Mouse (Mus musculus) retina, embryonic 14.5 days (tissue): ENCODE measurements around the gene Nek8.
"Not testable (repeated sequence)": the region's sequence is repeated elsewhere in the genome, so short reads cannot be mapped to it uniquely, and the experiment has no call there.

Experiments used
- DNase-seq: peaks from one replicate; pipeline ENCODE4 v3.0.0-alpha.2; 2015; ENCODE audit warnings: low spot score

The Nek8 gene

DNA sequence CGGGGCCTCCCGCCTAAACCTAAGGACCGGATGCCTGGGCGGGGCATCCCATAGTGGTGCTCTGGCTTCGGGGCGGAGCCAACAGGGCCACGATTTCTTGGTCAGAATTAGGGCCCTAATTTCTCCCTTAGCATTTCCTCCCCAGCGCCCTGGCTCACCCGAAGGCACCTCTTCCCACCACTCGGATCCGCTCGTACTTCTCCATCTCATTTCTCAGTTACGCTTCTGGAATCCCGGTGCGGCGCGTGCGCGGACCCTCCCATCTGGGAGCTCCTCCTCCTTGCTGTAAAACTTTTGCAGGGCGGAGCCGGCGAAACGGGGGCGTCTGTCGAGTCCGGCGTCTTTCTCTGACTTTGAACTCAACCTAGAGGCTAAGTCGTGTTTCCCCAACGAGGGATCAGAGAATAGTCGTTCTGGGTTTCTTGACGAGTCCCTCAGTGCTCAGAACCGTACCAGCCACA is at the start of gene Nek8, which contains the start of gene Tlcd1:
Nek8 (minus strand) TSS at position 274 of the 461 bp plus-strand sequence.
Tlcd1 (plus strand) TSS at position 310 of the 461 bp plus-strand sequence.
- peak; percentile 95 for DNase-seq

DNA sequence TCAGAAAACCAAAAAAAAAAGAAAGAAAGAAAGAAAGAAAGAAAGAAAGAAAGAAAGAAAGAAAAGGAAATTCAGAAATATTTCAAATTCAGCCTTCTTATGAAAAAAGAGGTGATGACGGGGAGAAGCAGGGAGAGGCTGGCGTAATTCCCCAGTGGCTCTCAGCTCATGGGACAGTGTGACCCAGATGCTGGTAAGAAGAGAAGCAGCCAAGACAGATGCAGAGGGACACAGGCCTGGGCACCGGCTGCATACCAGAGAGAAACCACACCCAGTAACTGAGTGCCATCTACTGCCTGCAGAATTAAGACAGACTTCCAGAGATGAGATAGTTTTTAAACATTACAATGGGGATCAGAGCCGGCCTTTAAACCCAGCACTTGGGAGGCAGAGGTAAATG is 47.1 kb upstream of the Nek8 start:
- no peak for DNase-seq

DNA sequence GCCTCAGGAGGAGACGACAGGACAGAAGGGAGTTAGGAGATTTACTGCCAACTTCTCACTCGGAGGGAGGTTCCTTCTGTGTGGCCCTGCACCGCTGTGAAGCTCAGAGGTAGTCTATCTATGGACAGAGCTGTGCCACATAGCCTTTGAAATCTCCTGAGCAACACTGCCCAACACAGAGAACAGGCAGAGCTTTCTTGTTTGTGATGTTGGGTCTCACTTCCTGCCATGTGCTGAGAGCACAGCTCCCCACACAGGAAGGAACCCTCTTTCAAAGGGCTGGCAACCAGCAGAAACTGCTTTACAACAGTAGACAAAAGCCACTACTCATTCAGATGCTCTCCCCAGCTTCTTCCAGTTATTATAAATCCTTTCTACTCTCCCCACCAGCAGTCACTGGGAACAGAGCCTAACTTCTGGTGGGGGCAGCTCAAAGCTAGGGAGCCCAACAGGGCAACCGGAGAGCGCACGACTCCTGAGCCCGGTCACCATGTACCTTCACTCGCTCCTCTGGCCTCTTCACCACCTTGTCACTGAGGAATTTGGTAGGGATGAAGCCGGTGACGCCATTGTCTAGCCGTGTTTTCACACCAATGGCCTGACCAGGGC is 39.3 kb upstream of the Nek8 start:
- DNase-seq: no peak

DNA sequence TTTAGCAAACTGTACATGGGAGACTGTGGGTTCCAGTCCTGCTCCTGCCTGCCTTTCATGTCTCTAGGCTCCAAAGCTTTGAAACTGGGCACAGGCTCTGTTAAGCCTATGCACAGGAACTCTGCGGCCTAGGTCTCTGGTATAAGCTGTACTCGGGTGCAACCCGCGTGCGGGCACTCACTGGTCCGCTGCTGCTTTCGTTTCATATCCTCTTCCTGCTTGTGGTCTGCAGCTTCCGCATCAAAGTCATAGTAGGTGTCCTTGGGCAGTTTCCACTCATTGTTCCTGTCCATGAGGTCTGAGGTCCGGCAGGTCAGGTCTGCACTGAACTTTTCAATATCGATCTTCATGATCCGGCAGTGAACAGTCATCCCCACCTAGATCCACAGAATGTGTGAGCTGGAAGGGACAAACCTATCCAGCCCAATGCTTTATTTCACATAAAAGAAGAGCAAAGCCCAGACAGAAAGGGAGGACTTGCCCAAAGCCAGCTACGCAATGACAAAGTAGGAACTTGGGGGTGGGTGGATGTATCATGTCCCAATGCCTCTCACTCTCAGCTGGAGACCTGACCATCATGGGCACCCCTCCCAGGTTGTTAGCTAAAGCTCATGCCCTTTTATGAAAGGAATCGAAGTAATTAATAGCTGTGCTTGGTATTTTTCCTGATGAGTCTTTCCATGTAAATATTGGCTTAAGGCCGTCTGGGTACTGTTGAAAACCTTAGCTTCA is 36.8 kb upstream of the Nek8 start:
- DNase-seq: no peak

DNA sequence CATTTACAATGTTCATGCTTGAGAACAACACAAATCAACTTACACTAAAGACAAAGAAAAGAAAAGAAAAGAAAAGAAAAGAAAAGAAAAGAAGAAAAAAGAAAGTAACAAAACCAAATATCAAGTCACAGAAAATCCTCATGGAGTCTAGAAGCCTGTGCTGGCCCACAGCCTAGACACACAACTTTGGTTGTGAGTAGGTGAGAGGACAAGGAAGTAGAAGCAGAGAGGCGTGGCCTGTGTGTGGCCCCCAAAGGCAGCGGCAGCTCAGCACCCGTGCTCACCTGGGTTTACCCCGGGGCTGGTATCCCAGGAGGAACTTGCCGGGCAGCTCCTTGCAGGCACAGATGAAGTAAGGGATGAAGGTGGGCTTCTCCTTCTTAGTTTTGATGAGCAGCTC is 35.0 kb upstream of the Nek8 start:
- no peak for DNase-seq

DNA sequence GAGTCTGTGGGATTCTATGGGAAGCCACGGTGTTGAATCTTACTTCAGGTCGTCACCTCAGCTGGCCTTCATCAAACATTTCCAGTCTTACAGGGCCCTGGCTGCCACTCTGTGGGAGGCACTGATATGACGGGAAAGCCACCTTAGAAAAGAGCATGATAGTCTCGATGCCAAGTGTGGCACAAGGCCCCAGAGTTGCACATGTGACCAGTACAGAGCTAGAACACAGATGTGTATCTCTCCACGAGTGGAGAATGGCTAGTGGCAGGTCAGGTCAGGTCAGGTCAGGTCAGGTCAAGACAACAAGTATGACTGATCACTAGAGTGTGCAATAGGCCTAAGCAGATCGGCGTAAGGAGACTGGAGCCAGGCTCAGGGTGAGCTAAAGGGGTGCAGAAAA is 34.1 kb upstream of the Nek8 start:
- no peak for DNase-seq

DNA sequence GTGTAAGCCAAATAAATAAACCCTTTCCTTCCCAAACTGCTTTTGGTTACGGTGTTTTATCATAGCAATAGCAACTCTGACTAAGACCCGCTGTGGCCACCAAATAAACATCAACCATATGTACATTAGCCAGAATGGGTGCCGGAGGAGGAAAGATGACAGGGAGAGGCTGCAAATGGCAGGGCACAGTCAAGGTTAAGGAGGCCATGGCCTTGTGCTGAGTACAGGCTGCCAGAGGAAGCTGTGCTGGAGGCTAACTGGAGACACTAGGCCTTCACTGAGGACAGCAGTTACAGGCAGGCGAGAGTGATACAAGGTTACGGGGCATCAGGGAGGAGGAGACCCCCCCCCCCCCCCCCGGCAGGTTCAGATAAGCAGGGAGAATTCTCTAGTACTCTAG is 33.4 kb upstream of the Nek8 start:
- DNase-seq: no peak

DNA sequence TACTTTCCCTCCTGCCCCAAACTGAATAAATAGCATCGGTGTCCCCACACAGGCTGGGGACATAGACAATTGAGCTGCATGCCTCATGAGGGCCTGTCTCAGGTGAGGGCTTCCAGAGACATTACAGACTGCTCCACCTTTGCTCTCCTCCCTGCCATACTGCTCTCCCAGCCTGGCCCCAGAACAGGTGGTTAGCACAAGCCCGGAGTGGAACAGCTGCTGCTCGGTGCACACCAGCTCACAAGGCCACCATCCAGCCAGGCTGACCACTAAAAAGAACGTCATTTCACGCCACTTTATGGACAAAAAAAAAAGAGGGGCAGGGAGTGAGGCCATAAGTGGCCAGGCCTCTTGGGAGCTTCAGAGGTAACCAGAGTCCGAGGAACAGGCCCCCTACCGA is 30.7 kb upstream of the Nek8 start:
- no peak for DNase-seq

DNA sequence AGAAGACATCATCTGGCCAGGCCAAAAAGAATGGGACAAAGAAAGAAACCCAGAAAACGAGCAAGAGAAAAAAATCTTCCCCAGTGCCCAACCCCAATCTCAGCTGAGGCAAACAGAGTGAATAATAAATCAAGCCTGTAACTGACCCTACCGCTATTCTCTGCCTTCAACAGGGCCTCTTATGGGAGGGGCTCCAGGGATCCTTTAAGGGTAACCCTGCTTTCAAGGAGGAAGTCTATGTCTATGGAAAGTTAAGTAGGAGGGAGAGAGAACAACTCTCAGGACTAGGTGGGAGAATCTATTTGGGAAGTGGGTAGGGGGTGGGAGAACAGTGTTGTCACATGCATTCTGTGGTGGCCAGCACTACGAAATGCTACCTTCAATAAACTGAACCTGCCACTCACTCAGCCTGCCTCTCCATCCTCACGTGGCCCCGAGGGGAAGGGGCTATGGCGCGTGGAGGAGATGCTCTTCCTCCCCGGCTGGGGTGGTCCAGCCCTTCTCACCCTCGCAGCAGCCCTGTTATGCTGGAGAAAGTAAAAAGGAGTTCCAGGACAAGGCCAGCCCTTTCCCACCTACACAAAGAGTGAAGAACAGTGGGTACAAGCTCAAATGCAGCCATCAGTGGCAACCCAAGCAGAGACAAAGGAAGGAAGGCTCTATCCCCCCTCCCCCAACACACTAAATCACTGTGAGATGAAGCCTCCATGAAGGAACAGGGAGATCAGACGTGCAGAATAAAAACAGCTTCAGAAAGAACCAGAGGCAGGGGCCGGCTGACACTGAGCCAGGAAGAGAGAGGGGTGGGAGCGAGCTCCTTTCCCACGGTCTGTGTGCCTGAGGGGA is 29.1 kb upstream of the Nek8 start:
- no peak for DNase-seq

DNA sequence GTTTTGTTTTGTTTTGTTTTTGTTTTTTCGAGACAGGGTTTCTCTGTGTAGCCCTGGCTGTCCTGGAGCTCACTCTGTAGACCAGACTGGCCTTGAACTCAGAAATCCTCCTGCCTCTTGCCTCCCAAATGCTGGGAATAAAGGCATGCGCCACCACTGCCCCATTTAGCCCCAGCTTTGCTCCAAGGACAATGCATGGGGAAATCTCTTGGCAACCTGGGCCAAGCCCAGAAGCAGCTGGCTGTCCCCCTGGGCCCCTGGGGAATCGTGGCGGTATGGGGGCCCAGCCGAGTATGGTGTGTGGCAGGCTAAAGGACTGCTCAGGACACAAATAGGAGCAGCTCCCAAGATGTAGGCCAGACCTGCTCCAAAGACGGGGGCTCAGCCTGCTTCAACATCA is 27.8 kb upstream of the Nek8 start:
- no peak for DNase-seq

DNA sequence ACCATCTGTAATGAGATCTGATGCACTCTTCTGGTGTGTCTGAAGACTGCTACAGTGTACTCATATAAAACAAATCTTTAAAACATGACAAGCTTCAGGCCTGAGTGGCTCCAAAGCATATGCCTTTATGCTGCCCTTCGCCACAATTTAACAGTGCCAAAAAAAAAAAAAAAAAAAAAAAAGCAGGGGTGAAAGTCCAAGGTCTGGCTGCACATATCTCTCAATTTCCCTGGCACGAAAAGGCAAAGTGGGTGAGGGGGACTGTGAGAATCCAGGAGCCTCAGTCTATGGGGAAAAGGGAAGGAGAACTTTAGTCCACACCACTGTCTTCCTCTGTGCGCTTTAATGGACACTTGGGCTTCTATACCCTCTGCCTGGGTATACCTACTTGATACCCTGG is 25.9 kb upstream of the Nek8 start:
- DNase-seq: no peak

DNA sequence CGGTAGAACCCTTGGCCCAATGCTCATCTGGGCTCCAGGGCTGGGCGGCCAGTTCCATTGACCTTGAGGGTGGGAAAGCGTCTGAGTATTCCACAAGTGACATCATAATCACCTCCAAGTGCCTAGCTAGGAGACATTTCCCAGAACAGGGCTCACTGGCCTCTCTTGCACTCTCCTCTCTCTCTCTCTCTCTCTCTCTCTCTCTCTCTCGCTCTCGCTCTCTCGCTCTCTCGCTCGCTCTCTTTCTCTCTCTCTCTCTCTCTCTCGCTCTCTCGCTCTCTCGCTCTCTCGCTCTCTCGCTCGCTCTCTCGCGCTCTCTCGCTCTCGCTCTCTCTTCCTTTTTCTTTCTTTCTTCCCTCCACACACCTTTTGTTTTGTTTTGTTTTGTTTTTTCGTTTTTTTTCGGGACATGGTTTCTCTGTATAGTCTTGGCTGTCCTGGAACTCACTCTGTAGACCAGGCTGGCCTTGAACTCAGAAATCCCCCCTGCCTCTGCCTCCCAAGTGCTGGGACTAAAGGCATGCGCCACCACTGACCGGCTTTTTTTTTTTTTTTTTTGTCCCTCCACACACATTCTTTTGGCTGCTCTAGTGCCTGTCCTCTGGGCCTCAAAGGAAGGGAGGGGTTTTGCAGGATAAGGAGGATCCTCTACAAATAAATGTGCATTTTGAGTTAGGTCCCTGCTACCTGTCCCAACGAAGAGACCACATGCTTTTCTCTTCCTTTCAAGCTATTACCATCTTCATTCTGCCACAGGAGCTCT is 18.8 kb upstream of the Nek8 start:
- DNase-seq: no peak

DNA sequence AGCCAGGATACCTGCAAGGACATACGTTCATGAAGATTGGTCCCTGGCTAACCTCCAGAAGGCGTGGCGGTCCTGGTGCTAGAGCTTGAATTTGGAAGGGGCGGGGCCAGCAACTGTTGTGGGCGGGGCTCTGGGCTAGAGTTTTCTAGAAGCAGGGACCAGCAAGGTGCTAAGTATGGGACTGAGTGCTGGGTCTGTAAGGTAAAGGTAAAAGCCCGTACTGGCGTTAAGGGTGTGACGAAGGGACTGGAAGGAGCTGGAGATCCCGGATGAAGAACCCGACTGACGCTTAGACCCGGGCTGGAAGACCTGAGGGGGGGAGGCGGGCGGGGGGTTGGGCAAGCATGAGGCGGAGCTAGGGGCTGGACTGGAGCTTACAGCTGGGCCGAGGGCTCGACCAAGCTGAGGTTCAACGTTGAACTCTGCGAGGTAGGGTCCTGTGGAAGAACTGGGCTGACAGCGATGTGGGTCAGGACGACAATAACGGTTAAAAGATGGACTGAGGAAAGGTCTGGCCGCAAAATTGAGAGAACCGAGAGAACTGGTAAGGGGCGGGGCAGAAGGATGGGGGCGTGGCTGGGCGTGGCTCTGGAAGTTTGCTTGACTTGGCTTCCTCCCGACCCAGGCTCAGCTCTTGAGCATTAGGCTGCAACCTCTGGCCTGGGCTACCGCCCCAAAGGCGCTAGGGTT is 18.1 kb upstream of the Nek8 start:
- peak; percentile 76 for DNase-seq

DNA sequence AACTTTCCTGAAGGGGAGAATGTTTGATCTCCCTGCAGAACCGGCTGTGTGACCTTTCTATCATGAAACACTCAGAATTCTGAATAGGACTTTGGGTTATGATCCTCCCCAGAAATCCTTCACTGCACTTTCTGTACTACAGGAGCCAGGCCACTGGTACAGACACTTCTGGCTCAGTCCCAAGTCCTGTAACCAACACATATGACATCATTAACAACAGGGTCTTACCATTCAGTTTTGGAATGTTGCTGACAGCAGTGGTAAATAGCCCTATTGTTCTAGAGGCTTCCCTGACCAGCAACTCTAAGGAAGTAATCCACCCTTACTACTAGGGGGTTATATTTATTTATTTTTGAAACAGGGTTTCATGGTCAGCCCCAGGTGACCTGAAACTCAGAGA is 16.6 kb upstream of the Nek8 start, which contains the start of gene Proca1:
Proca1 (plus strand) TSS at position 280 of the 400 bp plus-strand sequence.
- DNase-seq: no peak

DNA sequence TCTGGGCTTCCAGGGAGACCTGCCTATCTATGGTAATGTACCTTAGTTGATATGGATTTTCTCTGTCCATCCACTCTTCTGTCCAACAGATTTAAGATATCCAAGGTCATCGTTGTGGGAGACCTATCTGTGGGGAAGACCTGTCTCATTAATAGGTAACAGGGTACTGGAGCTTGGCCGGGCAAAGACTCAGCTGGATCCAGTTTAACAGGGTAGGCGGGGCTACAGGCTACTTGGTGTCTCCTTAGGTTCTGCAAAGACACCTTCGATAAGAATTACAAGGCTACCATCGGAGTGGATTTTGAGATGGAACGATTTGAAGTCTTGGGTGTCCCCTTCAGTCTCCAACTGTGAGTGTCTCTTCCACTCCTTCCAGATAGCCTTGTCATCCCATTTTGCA is 13.6 kb upstream of the Nek8 start:
- no peak for DNase-seq

DNA sequence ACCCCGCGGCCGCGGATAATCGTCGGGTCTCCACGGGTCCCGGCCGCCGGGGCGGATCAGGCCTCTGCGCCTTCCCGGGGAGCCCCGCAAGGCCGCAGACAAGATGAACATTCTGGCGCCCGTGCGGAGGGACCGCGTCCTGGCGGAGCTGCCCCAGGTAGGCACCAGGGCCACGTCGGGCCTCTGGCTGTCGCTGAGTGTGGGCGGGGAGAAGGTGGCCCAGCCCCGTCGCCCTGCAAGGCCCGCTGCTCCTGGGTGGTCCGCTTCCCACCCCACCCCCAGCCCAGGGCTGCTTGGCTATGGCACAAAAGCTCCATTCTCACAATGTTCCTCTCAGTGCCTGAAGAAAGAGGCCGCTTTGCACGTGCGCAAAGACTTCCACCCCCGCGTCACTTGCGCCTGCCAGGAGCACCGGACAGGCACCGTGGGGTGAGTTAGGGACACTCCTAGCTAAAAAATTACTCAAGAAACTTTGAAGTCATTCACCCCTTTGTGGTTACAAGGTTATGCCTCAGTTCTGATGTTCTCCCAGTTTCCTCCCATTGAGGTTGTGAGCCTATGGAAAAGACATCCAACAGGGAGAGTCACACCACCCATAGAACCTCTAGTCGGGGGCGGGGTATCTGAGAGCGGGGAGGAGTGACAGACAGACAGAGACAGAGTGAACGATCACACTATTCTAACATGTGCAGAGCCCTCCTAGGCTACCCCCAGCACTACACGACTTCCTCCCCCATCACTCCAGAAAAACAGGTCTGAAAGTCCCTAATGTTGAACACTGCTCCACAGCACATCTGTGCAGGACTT is 13.0 kb upstream of the Nek8 start:
- DNase-seq: peak; percentile 91

DNA sequence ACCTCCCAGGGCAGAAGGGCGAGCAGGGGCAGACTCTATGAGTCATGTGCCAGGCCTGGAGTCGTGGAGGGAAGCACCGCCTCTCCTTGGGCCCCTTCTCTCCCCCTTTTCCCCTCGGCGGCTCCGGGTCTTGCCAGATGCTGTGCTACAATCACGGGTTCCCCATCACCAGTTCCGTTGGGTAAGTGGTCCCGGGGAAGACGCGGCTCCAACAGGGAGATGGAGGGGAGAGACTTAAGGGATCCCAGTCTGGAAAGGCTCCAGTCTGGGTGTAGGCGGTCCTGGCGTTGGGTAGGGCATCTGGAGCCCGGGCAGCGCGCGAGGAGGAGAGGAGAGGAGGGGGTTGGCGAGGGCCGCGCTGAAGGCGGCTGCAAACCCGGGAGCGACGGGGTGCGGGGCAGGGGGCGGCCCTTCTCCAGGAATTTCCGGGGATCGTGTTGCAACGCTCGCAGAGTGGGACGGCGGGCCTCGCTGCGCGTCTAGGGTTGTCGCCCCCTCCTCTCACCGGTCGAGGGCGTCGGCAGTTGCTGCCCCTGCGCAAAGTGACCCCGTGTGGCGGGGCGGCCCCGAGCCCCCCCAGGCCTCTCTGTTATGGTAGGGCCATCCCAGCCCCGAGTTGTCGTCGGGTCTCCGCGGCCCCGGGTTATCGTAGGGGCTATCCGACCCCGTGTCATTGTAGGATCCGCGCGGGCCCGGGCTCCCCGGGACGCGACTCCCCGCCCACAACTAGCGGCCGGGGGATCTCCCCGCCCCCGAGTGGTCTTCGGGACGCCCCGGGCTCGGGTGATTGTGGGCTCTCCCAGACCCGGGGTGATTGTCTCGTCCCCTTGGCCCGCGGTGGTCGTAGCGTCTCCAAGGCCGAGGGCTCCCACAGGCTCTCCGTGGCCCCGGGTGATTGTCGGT is 12.1 kb upstream of the Nek8 start, which contains the start of gene Rab34:
Rab34 (plus strand) TSS at position 100 of the 903 bp plus-strand sequence.
- DNase-seq: peak; percentile 86

DNA sequence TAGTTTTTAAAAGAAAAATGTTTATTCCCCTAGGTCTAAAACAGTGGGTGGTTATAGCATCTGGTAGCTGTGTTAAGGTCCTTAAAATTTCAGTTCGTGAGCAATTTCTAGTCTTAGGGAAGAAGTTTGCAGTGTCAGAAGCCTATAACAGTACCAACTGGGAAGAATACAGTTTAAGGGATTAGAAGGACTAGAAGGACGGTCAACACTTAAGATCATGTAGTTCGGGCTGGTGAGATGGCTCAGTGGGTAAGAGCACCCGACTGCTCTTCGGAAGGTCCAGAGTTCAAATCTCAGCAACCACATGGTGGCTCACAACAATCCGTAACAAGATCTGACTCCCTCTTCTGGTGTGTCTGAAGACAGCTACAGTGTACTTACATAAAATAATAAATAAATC is 8.2 kb upstream of the Nek8 start:
- DNase-seq: not testable (repeated sequence)

DNA sequence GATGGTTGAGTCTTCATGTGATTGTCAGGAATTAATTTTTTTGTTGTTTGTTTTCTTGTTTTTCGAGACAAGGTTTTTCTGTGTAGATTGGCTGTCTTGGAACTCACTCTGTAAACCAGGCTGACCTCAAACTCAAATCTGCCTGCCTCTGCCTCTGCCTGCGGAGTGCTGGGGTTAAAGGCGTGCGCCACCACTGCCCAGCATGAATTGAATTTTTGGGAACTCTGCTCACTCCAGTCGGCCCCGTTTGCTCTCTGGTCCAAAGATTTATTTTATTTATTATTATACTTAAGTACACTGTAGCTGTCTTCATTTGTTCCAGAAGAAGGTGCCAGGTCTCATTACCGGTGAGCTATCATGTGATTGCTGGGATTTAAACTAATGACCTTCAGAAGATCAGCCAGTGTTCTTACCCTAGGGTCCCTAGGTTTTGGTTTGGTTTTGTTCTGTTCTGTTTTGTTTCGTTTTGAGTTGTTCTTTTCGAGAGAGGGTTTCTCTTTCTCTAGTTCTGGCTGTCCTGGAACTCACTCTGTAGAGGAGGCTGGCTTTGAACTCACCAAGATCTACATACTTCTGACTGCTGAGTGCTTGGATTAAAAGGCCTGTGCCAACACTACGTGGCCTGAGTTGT is 7.5 kb upstream of the Nek8 start:
- DNase-seq: no peak
